8 mouse cellular contexts compared by ENCODE assay signal in the genomic region with DNA sequence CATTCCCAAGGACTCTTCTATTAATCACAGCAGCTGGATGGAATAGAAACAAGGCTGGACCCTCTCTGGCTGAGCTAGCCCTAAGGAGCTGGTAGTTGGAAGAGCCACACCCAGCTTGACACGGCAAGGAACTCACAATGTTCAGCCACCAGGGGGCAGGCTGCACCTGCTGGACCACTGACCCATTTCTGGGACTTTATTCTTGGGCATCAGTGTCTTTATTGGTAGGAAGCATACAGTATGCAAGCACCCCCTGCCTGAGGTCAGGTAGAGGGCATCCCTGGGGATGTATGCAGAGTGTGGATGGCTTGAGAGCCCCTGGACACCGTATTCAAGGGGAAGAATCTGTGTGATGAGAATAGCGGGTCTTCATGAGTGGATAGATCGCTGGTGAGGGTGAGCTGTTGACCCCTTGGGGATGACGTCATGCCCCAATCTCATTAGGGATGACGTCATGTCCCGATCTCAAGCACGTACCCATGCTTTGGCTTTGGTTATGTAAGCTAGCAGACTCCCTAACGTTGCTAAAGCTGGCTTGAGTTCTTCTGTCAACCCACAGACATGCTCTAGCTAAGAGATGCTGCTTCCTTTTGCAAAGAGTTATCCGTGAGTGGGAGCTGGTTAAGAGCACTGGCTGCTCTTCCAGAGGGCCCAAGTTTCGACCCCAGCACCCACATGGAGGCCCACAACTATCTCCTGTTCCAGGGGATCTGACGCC. TPM values are rescaled to one million over a fixed set of nuclear protein-coding genes. Genes with fewer than 3 reads are reported as not detected.
A peak's percentile ranks its signal among the peaks of the same experiment; 100 is the strongest.
DNase-seq lines count a peak whose midpoint lies in the region; ATAC-seq lines count a peak whose summit lies in the region.

No protein-coding gene starts in this region.

- no peak overlapping the region for H3K27ac ChIP-seq in hindbrain, embryonic 10.5 days
- no peak overlapping the region for H3K27ac ChIP-seq in hindbrain, embryonic 16.5 days (ENCODE audit: low read depth, low read length)
- no peak overlapping the region for H3K27ac ChIP-seq in limb, embryonic 11.5 days (replicated peaks; ENCODE audit: low read depth, low read length)

- H3K9me3 ChIP-seq in hindbrain, embryonic 10.5 days, result no peaks in the 10 kb centered on the region
- H3K9me3 ChIP-seq in hindbrain, embryonic 16.5 days (ENCODE audit: control insufficient read depth, low read length), result no peaks in the 10 kb centered on the region
- no peaks in the 10 kb centered on the region for H3K9me3 ChIP-seq in limb, embryonic 11.5 days (ENCODE audit: control insufficient read depth, low read length)

- no peak overlapping the region for H3K9ac ChIP-seq in hindbrain, embryonic 16.5 days (ENCODE audit: low read depth, low read length)
- H3K9ac ChIP-seq in limb, embryonic 11.5 days (ENCODE audit: low read length), result no peak overlapping the region

- no peak overlapping the region for H3K4me3 ChIP-seq in hindbrain, embryonic 10.5 days
- H3K4me3 ChIP-seq in hindbrain, embryonic 16.5 days (ENCODE audit: low read length), result no peak overlapping the region
- no peak overlapping the region for H3K4me3 ChIP-seq in limb, embryonic 11.5 days (ENCODE audit: low read depth, low read length)

- H3K4me1 ChIP-seq in hindbrain, embryonic 10.5 days (replicated peaks), result peaks cover 21% of the 10 kb centered on the region
- H3K4me1 ChIP-seq in hindbrain, embryonic 16.5 days (ENCODE audit: control insufficient read depth, insufficient read depth, low read depth, low read length), result peaks cover 14% of the 10 kb centered on the region
- H3K4me1 ChIP-seq in limb, embryonic 11.5 days (ENCODE audit: control insufficient read depth, insufficient read depth, low read length), result peaks cover 13% of the 10 kb centered on the region

- no peaks in the 10 kb centered on the region for H3K36me3 ChIP-seq in hindbrain, embryonic 10.5 days
- H3K36me3 ChIP-seq in hindbrain, embryonic 16.5 days (ENCODE audit: control insufficient read depth, insufficient read depth, low read length), result no peaks in the 10 kb centered on the region
- H3K36me3 ChIP-seq in limb, embryonic 11.5 days (ENCODE audit: control insufficient read depth, insufficient read depth, low read length), result no peaks in the 10 kb centered on the region

- no peak for ATAC-seq in hindbrain, embryonic 16.5 days
- peak; percentile 51; the same call in 1 of the 2 replicates for ATAC-seq in limb, embryonic 11.5 days (ENCODE audit: insufficient number of reproducible peaks, low FRiP score, low TSS enrichment, low read depth)
- peak; percentile 50 for ATAC-seq in neutrophil, adult 5-6 weeks (ENCODE audit: extremely low read depth, insufficient number of reproducible peaks, low FRiP score, poor library complexity, severe bottlenecking)

- 57% methylated on average over 12 of the region's 12 CpGs for WGBS in hindbrain, embryonic 10.5 days
- WGBS in hindbrain, embryonic 16.5 days, result 49% methylated on average over 12 of the region's 12 CpGs
- 53% methylated on average over 12 of the region's 12 CpGs for WGBS in limb, embryonic 11.5 days

- peak; percentile 87 for DNase-seq in hindbrain, embryonic 10.5 days (ENCODE audit: low spot score)
- DNase-seq in cerebellum, adult 11-12 months, result peak; percentile 31
- DNase-seq in frontal cortex, postnatal 14 days (ENCODE audit: low spot score in 2 of 2), result peak; percentile 52 to 80
- peak; percentile 71 to 85 for DNase-seq in kidney, adult 8-10 months
- DNase-seq in limb, embryonic 11.5 days (ENCODE audit: low spot score), result peak; percentile 93
- DNase-seq in thymus, adult 18-20 months, result peak; percentile 41 to 42

- H3K4me2 ChIP-seq in hindbrain, embryonic 16.5 days (ENCODE audit: low read length), result no peak overlapping the region
- H3K4me2 ChIP-seq in limb, embryonic 11.5 days (ENCODE audit: low read depth, severe bottlenecking), result no peak overlapping the region

- H3K27me3 ChIP-seq in hindbrain, embryonic 10.5 days (ENCODE audit: insufficient read depth, poor library complexity, severe bottlenecking), result peaks cover 30% of the 10 kb centered on the region
- H3K27me3 ChIP-seq in hindbrain, embryonic 16.5 days (replicated peaks; ENCODE audit: control insufficient read depth, insufficient read depth, low read length), result no peaks in the 10 kb centered on the region
- no peaks in the 10 kb centered on the region for H3K27me3 ChIP-seq in limb, embryonic 11.5 days (ENCODE audit: control insufficient read depth, insufficient read depth, low read length)

RNA-seq across cellular contexts. Expression of gene Ctdspl, which starts 5.3 kb away (rescaled TPM):
- 6.8 and 8.3 TPM in 2 replicates for polyA plus RNA-seq in hindbrain, embryonic 10.5 days (2016; fragmentation: Nextera tagmentation; extraction: Ambion mirVana)
- 8.1 and 9.2 TPM in 2 replicates for polyA plus RNA-seq in hindbrain, embryonic 16.5 days (2015; fragmentation: Nextera tagmentation; extraction: Ambion mirVana)
- 13.6 and 13.9 TPM in 2 replicates for polyA plus RNA-seq in limb, embryonic 11.5 days (2014; fragmentation: Nextera tagmentation; extraction: Ambion mirVana)
- 0.35 and 0.37 TPM in 2 replicates for total RNA-seq in neutrophil, adult 5-6 weeks (2017)

Comparison
In these comparisons a context has a peak if more than half of its experiments do, and no peak if none do; other contexts are left out.
1. DNase-seq: peak in every context shown above with its lines; median percentile 93 in limb, embryonic 11.5 days; 87 in hindbrain, embryonic 10.5 days; 78 in kidney, adult 8-10 months; 66 in frontal cortex, postnatal 14 days; 42 in thymus, adult 18-20 months; 31 in cerebellum, adult 11-12 months.